Mouse (Mus musculus): Measurements from ENCODE around the gene Adrm1.
A peak's percentile ranks its signal among the peaks of the same experiment; 100 is the strongest.

Adrm1 gene

DNA sequence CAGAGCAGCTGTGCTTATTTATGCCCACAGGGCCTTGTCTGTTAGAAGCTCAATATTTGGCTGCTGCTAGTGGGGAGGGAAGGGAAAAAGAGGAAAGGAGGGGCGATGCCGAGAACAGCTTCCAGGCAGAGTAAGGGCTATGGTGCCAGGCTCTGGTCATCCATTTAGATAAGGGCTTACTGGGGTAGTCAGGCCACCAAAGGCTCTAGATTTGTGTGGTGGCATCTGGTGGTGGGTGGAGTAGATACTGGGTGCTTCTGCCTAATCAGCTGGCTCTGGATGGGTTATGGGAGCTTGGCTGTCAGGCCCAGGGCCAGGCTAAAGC is 34.6 kb downstream of the Adrm1 start:
- no peak overlapping the region for H3K4me3 ChIP-seq (replicated peaks; ENCODE audit: low read length)
- TF ChIP-seq POU5F1 (IDR thresholded peaks at IDR 0.05; ENCODE audit: borderline replicate concordance, low read length) (no peak), NANOG (IDR thresholded peaks at IDR 0.05; ENCODE audit: borderline replicate concordance, low read length) (no peak), CTCF (conservative IDR thresholded peaks at IDR 0.05; ENCODE audit: low read length) (no peak)
- H3K36me3 ChIP-seq (ENCODE audit: insufficient read depth, low read length), result peaks cover 95% of the 10 kb centered on the region
- no peaks in the 10 kb centered on the region for H3K9me3 ChIP-seq (ENCODE audit: low read length)
- H3K27me3 ChIP-seq (ENCODE audit: insufficient read depth, low read length), result no peaks in the 10 kb centered on the region
- peaks cover 78% of the 10 kb centered on the region for H3K4me1 ChIP-seq (replicated peaks; ENCODE audit: low read depth, low read length)

DNA sequence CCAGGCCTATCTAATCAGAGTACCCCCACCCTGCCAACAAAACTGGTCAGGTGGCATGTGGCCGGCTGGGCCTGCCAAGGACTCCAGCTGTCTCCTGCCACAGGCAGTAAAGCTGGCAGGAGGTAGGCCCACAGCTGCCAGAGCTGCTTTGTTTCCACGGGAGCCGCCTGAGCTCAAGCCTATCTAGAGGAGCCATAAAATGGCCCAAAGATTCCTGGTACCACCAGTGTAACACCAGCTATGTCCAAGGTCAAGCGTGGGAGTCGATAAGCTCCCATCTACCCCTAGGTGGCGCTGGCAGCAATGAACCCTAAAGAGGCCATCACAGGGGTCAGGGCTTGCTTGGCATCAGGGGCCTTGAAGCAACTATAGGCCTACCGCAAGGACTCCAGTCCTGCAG is 36.6 kb downstream of the Adrm1 start:
- Histone ChIP-seq H3K27me3 (ENCODE audit: insufficient read depth, low read length) (no peaks in the 10 kb centered on the region), H3K9me3 (ENCODE audit: low read length) (no peaks in the 10 kb centered on the region), H3K4me3 (replicated peaks; ENCODE audit: low read length) (no peak overlapping the region), H3K36me3 (ENCODE audit: insufficient read depth, low read length) (peaks cover 92% of the 10 kb centered on the region), H3K4me1 (replicated peaks; ENCODE audit: low read depth, low read length) (peaks cover 73% of the 10 kb centered on the region)
- TF ChIP-seq POU5F1 (IDR thresholded peaks at IDR 0.05; ENCODE audit: borderline replicate concordance, low read length) (no peak), NANOG (IDR thresholded peaks at IDR 0.05; ENCODE audit: borderline replicate concordance, low read length) (no peak), CTCF (conservative IDR thresholded peaks at IDR 0.05; ENCODE audit: low read length) (peak; percentile 76)

DNA sequence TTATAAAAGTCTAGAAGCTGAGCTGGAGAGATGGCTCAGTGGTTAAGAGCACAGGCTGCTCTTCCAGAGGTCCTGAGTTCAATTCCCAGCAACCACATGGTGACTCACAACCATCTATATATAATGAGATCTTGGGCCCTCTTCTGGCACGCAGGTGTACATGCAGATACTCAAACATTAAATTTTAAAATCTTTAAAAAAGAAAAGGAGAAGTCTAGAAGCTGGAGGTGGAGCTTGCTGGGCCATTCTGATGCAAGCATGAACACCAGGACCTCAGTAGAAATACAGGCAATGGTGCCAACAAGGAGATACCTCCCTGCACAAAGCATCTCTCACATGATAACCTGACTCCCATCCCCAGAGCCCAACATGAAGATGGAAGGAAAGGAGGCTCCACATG is 37.7 kb downstream of the Adrm1 start:
- Histone ChIP-seq H3K4me3 (replicated peaks; ENCODE audit: low read length) (no peak overlapping the region), H3K9me3 (ENCODE audit: low read length) (no peaks in the 10 kb centered on the region), H3K36me3 (ENCODE audit: insufficient read depth, low read length) (peaks cover 92% of the 10 kb centered on the region), H3K27me3 (ENCODE audit: insufficient read depth, low read length) (no peaks in the 10 kb centered on the region), H3K4me1 (replicated peaks; ENCODE audit: low read depth, low read length) (peaks cover 76% of the 10 kb centered on the region)
- TF ChIP-seq NANOG (IDR thresholded peaks at IDR 0.05; ENCODE audit: borderline replicate concordance, low read length) (no peak), CTCF (conservative IDR thresholded peaks at IDR 0.05; ENCODE audit: low read length) (no peak), POU5F1 (IDR thresholded peaks at IDR 0.05; ENCODE audit: borderline replicate concordance, low read length) (no peak)

DNA sequence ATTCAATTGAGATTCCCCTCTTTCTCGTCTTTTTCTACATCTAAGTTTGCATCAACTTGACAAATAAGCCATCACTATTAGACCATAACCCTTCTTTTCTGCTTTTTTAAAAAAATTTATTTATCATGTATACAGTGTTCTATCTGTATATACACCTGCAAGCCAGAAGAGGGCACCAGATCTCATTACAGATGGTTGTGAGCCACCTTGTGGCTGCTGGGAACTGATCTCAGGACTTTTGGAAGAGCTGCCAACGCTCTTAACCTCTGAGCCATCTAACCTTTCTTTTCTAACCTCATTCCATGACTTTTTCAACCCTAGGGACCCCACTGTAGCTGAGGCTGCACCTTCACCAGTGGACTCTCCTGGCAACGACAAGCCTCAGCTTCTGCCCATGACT is 41.0 kb downstream of the Adrm1 start:
- H3K27me3 ChIP-seq (ENCODE audit: insufficient read depth, low read length), result no peaks in the 10 kb centered on the region
- H3K4me1 ChIP-seq (replicated peaks; ENCODE audit: low read depth, low read length), result peaks cover 81% of the 10 kb centered on the region
- H3K4me3 ChIP-seq (replicated peaks; ENCODE audit: low read length), result no peak overlapping the region
- H3K9me3 ChIP-seq (ENCODE audit: low read length), result no peaks in the 10 kb centered on the region
- H3K36me3 ChIP-seq (ENCODE audit: insufficient read depth, low read length), result peaks cover 89% of the 10 kb centered on the region
- TF ChIP-seq CTCF (conservative IDR thresholded peaks at IDR 0.05; ENCODE audit: low read length) (peak; percentile 49), NANOG (IDR thresholded peaks at IDR 0.05; ENCODE audit: borderline replicate concordance, low read length) (no peak)

DNA sequence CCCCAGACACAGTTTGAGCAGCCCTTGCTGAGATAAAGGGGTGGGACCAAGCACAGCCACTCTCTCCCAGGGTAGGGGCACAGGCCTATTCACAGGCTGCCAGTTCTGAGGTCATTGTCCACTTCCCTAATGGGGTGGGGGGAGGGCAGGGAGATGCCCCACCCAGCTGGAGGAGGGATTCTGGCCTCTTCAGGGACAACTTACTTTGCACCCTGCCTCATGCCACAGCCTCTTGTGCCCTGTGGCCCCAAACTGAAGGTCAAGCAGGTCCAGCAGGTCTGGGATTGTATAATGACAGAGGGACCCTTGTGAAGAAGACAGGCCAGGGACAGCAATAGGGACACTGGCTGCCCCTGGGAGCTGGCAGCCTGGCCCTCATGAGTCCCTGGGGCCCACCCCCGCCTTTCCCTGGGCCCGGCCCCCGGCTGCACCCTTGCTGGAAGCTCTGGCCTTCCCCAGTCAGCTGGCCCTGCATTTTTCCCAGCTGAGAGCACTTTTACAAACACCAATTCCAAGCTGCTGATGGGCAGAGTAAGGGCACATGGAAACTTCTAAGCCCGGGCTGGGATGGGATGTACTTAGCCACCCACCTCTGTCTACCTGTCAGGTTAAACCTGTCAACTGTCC is 43.2 kb downstream of the Adrm1 start:
- no peak for TF ChIP-seq POU5F1 (IDR thresholded peaks at IDR 0.05; ENCODE audit: borderline replicate concordance, low read length)
- no peak for TF ChIP-seq CTCF (conservative IDR thresholded peaks at IDR 0.05; ENCODE audit: low read length)
- no peak for TF ChIP-seq NANOG (IDR thresholded peaks at IDR 0.05; ENCODE audit: borderline replicate concordance, low read length)

DNA sequence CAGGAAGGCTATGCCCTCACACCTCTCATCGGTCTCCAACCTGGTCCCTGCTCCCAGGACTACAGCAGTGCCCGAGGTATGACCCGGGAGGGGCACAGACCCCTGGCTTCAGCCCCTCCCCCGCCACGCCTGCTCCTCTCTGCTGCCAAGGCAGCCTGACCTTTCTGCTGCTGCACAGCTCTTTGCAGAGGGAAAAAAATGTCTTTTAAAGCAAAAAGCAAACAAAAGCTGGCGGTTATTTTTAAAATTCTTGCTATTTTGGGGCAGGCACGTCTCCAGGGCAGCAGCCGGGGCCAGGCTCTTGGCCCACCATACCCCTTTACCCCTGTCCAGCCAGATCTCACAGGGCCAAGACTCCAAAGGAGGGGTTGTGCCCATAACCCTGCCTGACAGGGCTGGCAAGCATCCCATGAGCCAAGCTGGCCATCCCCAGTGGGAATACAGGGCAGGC is 43.8 kb downstream of the Adrm1 start:
- no peak for TF ChIP-seq NANOG (IDR thresholded peaks at IDR 0.05; ENCODE audit: borderline replicate concordance, low read length)
- no peak for TF ChIP-seq CTCF (conservative IDR thresholded peaks at IDR 0.05; ENCODE audit: low read length)
- TF ChIP-seq POU5F1 (IDR thresholded peaks at IDR 0.05; ENCODE audit: borderline replicate concordance, low read length), result no peak
- Histone ChIP-seq H3K4me3 (replicated peaks; ENCODE audit: low read length) (peak overlapping the region; percentile 41), H3K9me3 (ENCODE audit: low read length) (no peaks in the 10 kb centered on the region), H3K27me3 (ENCODE audit: insufficient read depth, low read length) (no peaks in the 10 kb centered on the region), H3K36me3 (ENCODE audit: insufficient read depth, low read length) (peaks cover 91% of the 10 kb centered on the region), H3K4me1 (replicated peaks; ENCODE audit: low read depth, low read length) (peaks cover 83% of the 10 kb centered on the region)

More for the DNA sequence above, 43.2 kb downstream of the Adrm1 start:
- H3K4me3 ChIP-seq (replicated peaks; ENCODE audit: low read length), result peak overlapping the region; percentile 41; the same call in 1 of the 2 replicates
- peaks cover 83% of the 10 kb centered on the region for H3K4me1 ChIP-seq (replicated peaks; ENCODE audit: low read depth, low read length)
- peaks cover 91% of the 10 kb centered on the region for H3K36me3 ChIP-seq (ENCODE audit: insufficient read depth, low read length)
- no peaks in the 10 kb centered on the region for H3K27me3 ChIP-seq (ENCODE audit: insufficient read depth, low read length)
- H3K9me3 ChIP-seq (ENCODE audit: low read length), result no peaks in the 10 kb centered on the region

DNA sequence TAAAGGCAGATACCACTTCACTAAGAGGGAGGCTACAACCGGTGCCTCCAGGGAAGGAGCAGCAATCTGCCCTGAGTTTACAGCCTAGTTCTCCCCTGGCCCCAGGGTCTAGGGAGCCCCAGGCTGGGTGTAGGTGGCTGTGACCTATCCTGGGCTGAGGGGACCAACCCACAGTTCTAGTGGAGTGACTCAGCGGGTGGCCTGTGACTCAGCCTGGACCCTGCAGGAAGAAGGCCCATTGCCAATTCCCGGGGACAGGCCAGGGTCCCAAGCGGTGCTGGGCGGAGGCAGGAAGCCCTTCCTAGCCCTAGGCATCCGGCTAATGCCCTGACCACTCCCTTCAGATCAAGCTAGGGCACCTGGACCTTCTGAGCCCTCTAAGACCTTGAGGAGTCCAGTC is 44.7 kb downstream of the Adrm1 start:
- H3K4me1 ChIP-seq (replicated peaks; ENCODE audit: low read depth, low read length), result peaks cover 90% of the 10 kb centered on the region
- no peaks in the 10 kb centered on the region for H3K9me3 ChIP-seq (ENCODE audit: low read length)
- no peaks in the 10 kb centered on the region for H3K27me3 ChIP-seq (ENCODE audit: insufficient read depth, low read length)
- H3K4me3 ChIP-seq (replicated peaks; ENCODE audit: low read length), result 0 out of 2 replicates have a peak overlapping the region, but pooled peaks have one; percentile 26
- peaks cover 94% of the 10 kb centered on the region for H3K36me3 ChIP-seq (ENCODE audit: insufficient read depth, low read length)
- TF ChIP-seq NANOG (IDR thresholded peaks at IDR 0.05; ENCODE audit: borderline replicate concordance, low read length) (no peak), POU5F1 (IDR thresholded peaks at IDR 0.05; ENCODE audit: borderline replicate concordance, low read length) (no peak), CTCF (conservative IDR thresholded peaks at IDR 0.05; ENCODE audit: low read length) (no peak)

DNA sequence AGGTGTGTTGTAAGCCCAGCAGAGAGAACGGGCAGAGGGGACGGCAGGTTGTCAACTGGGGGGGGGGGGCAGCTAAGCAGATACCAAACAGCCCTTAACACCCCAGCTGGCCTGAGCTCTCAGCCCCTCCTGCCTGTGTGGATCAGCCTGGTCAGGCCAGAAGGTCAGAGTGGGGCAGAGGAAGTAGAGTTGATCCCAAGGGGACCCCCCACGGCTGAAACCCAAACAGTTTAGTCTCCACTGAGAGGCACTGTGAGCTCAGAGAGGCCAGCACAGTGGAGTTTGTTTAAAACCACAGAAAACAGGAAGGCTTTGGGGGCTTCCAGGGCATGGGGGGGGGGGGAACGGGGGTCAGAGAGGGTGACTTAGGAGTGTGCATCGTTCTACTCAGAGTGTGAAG is 45.6 kb downstream of the Adrm1 start:
- no peak overlapping the region for H3K4me3 ChIP-seq (replicated peaks; ENCODE audit: low read length)
- no peaks in the 10 kb centered on the region for H3K27me3 ChIP-seq (ENCODE audit: insufficient read depth, low read length)
- peaks cover 94% of the 10 kb centered on the region for H3K36me3 ChIP-seq (ENCODE audit: insufficient read depth, low read length)
- peaks cover 90% of the 10 kb centered on the region for H3K4me1 ChIP-seq (replicated peaks; ENCODE audit: low read depth, low read length)
- TF ChIP-seq CTCF (conservative IDR thresholded peaks at IDR 0.05; ENCODE audit: low read length) (no peak), NANOG (IDR thresholded peaks at IDR 0.05; ENCODE audit: borderline replicate concordance, low read length) (no peak), POU5F1 (IDR thresholded peaks at IDR 0.05; ENCODE audit: borderline replicate concordance, low read length) (no peak)
- no peaks in the 10 kb centered on the region for H3K9me3 ChIP-seq (ENCODE audit: low read length)

DNA sequence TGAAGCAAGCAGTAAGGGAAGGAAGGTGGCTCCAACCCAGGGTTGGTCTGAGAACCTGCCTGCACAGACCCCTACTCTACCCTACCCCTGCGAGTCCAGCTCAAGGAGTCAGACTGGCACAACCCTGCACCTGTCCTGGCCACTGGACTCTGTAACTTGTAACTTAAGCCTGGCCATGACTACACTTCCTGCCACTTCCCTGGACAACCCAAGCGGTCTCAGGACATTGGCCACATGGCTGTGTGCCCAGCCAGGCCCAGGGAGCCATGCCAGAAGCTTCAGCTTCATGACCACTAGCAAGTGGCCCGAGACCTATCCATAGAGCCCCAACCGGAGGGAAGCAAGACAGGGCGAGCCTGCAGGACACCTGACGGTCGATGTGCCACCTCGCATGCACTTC is 46.3 kb downstream of the Adrm1 start:
- peak overlapping the region; percentile 96 for H3K4me3 ChIP-seq (replicated peaks; ENCODE audit: low read length)
- peaks cover 93% of the 10 kb centered on the region for H3K36me3 ChIP-seq (ENCODE audit: insufficient read depth, low read length)
- no peak for TF ChIP-seq POU5F1 (IDR thresholded peaks at IDR 0.05; ENCODE audit: borderline replicate concordance, low read length)
- no peak for TF ChIP-seq NANOG (IDR thresholded peaks at IDR 0.05; ENCODE audit: borderline replicate concordance, low read length)
- no peak for TF ChIP-seq CTCF (conservative IDR thresholded peaks at IDR 0.05; ENCODE audit: low read length)
- H3K27me3 ChIP-seq (ENCODE audit: insufficient read depth, low read length), result no peaks in the 10 kb centered on the region
- H3K4me1 ChIP-seq (replicated peaks; ENCODE audit: low read depth, low read length), result peaks cover 96% of the 10 kb centered on the region
- H3K9me3 ChIP-seq (ENCODE audit: low read length), result no peaks in the 10 kb centered on the region

Data from E14TG2a.4 (cell line).